Comparison of ENCODE assay signal across 13 mouse cellular contexts in the genomic region with DNA sequence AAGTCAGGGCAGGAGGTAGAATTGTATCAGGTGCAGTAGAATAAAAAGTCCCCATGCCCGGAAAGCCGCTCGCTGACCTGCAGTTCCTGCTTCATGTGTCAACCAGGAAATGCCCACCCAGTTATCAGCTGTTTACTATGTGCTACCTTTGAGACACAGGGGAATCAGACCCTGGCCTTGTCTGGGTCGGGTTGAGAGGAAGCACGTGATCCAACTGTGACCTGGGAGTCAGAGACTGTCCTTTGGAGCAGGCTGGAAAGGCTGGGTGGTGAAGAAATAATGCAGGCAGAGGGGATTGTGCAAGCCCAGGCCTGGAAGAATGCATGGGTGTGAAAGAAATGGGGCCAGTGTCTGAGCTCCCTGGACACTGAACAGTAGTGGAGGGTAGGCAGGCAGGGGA. TPM values are rescaled to one million over a fixed set of nuclear protein-coding genes. Genes with fewer than 3 reads are reported as not detected.
DNase-seq lines count a peak whose midpoint lies in the region; ATAC-seq lines count a peak whose summit lies in the region.
"Had no signal": no experiment of that assay in that cellular context is flagged by ENCODE, and none has a peak within 500 bp of the region (broad histone marks: within the 10 kb centered on the region; RNA-seq: fewer than 3 reads in every experiment).

No protein-coding gene starts in this region.

- no peak overlapping the region for H3K4me3 ChIP-seq in heart, embryonic 13.5 days
- H3K4me3 ChIP-seq in brown adipose tissue, adult 24 weeks (ENCODE audit: insufficient read depth, low read depth, low read length), result no peak overlapping the region
- no peak overlapping the region for H3K4me3 ChIP-seq in liver, embryonic 12.5 days
- H3K4me3 ChIP-seq in midbrain, embryonic 15.5 days, result no peak overlapping the region

- H3K27me3 ChIP-seq in heart, embryonic 13.5 days (replicated peaks), result peaks cover 26% of the 10 kb centered on the region
- no peaks in the 10 kb centered on the region; the same call in 1 of the 2 replicates for H3K27me3 ChIP-seq in liver, embryonic 12.5 days (replicated peaks)
- no peaks in the 10 kb centered on the region; the same call in 1 of the 2 replicates for H3K27me3 ChIP-seq in midbrain, embryonic 15.5 days (replicated peaks)
- H3K27me3 ChIP-seq: CH12.LX had no signal

- no peak for ATAC-seq in heart, embryonic 13.5 days (ENCODE audit: extremely low read depth, insufficient number of reproducible peaks, low FRiP score, low TSS enrichment)
- ATAC-seq in liver, embryonic 12.5 days, result peak; percentile 66
- peak; percentile 31; the same call in 1 of the 2 replicates for ATAC-seq in neutrophil, adult 5-6 weeks (ENCODE audit: extremely low read depth, insufficient number of reproducible peaks, low FRiP score, poor library complexity, severe bottlenecking)
- no peak for ATAC-seq in midbrain, embryonic 15.5 days (replicated peaks)
- ATAC-seq: forebrain, embryonic 14.5 days had no signal

- no peak overlapping the region for H3K4me2 ChIP-seq in heart, embryonic 13.5 days
- no peak overlapping the region for H3K4me2 ChIP-seq in liver, embryonic 12.5 days
- no peak overlapping the region for H3K4me2 ChIP-seq in midbrain, embryonic 15.5 days

- 0 out of 2 replicates have a peak overlapping the region, but pooled peaks have one; percentile 11 for H3K9ac ChIP-seq in heart, embryonic 13.5 days
- H3K9ac ChIP-seq in liver, embryonic 12.5 days, result 0 out of 2 replicates have a peak overlapping the region, but pooled peaks have one; percentile 3
- no peak overlapping the region for H3K9ac ChIP-seq in midbrain, embryonic 15.5 days

- DNase-seq in heart, postnatal 25 days (ENCODE audit: low spot score), result no peak
- DNase-seq in gastrocnemius, postnatal 14 days, result no peak
- no peak for DNase-seq in right cerebral cortex, adult 18-20 months

- H3K27ac ChIP-seq in heart, embryonic 13.5 days (replicated peaks), result no peak overlapping the region
- H3K27ac ChIP-seq in brown adipose tissue, adult 24 weeks (replicated peaks; ENCODE audit: low read depth, low read length), result peak overlapping the region; percentile 63
- H3K27ac ChIP-seq in liver, embryonic 12.5 days, result peak overlapping the region; percentile 70
- no peak overlapping the region for H3K27ac ChIP-seq in midbrain, embryonic 15.5 days
- H3K27ac ChIP-seq: macrophage had no signal

- H3K36me3 ChIP-seq in heart, embryonic 13.5 days, result no peaks in the 10 kb centered on the region
- no peaks in the 10 kb centered on the region; the same call in 1 of the 2 replicates for H3K36me3 ChIP-seq in liver, embryonic 12.5 days
- H3K36me3 ChIP-seq in midbrain, embryonic 15.5 days (replicated peaks), result no peaks in the 10 kb centered on the region

- WGBS in heart, embryonic 13.5 days, result 50% methylated on average over 5 of the region's 5 CpGs
- WGBS in liver, embryonic 12.5 days (ENCODE audit: insufficient replicate concordance), result 43% methylated on average over 5 of the region's 5 CpGs
- 82% methylated on average over 5 of the region's 5 CpGs for WGBS in midbrain, embryonic 15.5 days

- intact Hi-C loops in heart, postnatal 25 days (cut with DNase I), result no loop called here
- intact Hi-C loops in gastrocnemius, postnatal 14 days (cut with DNase I; ENCODE audit: low total_unique reads), result no loop called here

- peaks cover 27% of the 10 kb centered on the region for H3K4me1 ChIP-seq in heart, embryonic 13.5 days
- peaks cover 22% of the 10 kb centered on the region for H3K4me1 ChIP-seq in brown adipose tissue, adult 24 weeks (ENCODE audit: control insufficient read depth, insufficient read depth, insufficient read length, low read length)
- H3K4me1 ChIP-seq in liver, embryonic 12.5 days, result peaks cover 62% of the 10 kb centered on the region
- no peaks in the 10 kb centered on the region for H3K4me1 ChIP-seq in midbrain, embryonic 15.5 days

- no peaks in the 10 kb centered on the region for H3K9me3 ChIP-seq in heart, embryonic 13.5 days
- no peaks in the 10 kb centered on the region for H3K9me3 ChIP-seq in liver, embryonic 12.5 days (replicated peaks)
- no peaks in the 10 kb centered on the region for H3K9me3 ChIP-seq in midbrain, embryonic 15.5 days

RNA-seq across cellular contexts. Expression of gene Arap1, which starts 6.6 kb away (rescaled TPM):
- polyA plus RNA-seq in heart, embryonic 13.5 days (2015; fragmentation: Nextera tagmentation; extraction: Ambion mirVana), result 25.6 and 26.3 TPM in 2 replicates
- 10 to 100 TPM; 31.6 to 35.9 TPM for total RNA-seq in heart, postnatal 25 days (2021)
- polyA plus RNA-seq in brown adipose tissue, adult 24 weeks (2012; ENCODE audit: insufficient read depth, insufficient read length, missing spikeins), result 23.3 and 25.6 TPM in 2 replicates
- 20.5 and 24.6 TPM in 2 replicates for polyA plus RNA-seq in liver, embryonic 12.5 days (2016; fragmentation: Nextera tagmentation; extraction: Ambion mirVana)
- 331 and 365 TPM in 2 replicates for total RNA-seq in neutrophil, adult 5-6 weeks (2017)
- total RNA-seq in gastrocnemius, postnatal 14 days (2021), result 10 to 100 TPM; 19.5 to 21.0 TPM
- polyA plus RNA-seq in midbrain, embryonic 15.5 days (2015; fragmentation: Nextera tagmentation; extraction: Ambion mirVana), result 10.4 and 10.6 TPM in 2 replicates

RNA-seq across cellular contexts. Expression of gene Stard10, which starts 37.5 kb away (rescaled TPM):
- polyA plus RNA-seq in heart, embryonic 13.5 days (2015; fragmentation: Nextera tagmentation; extraction: Ambion mirVana), result 32.9 and 35.4 TPM in 2 replicates
- total RNA-seq in heart, postnatal 25 days (2021), result 10 to 100 TPM; 57.4 to 65.4 TPM
- 36.6 and 41.4 TPM in 2 replicates for polyA plus RNA-seq in brown adipose tissue, adult 24 weeks (2012; ENCODE audit: insufficient read depth, insufficient read length, missing spikeins)
- polyA plus RNA-seq in liver, embryonic 12.5 days (2016; fragmentation: Nextera tagmentation; extraction: Ambion mirVana), result 76.9 and 79.5 TPM in 2 replicates
- total RNA-seq in neutrophil, adult 5-6 weeks (2017), result 14.3 and 27.9 TPM in 2 replicates
- 10 to 100 TPM; 19.1 to 19.9 TPM for total RNA-seq in gastrocnemius, postnatal 14 days (2021)
- polyA plus RNA-seq in midbrain, embryonic 15.5 days (2015; fragmentation: Nextera tagmentation; extraction: Ambion mirVana), result 8.7 and 9.6 TPM in 2 replicates

RNA-seq across cellular contexts. Expression of gene Atg16l2, which starts 52.4 kb away (rescaled TPM):
- polyA plus RNA-seq in heart, embryonic 13.5 days (2015; fragmentation: Nextera tagmentation; extraction: Ambion mirVana), result 23.0 and 28.0 TPM in 2 replicates
- 10 to 100 TPM; 11.4 to 12.6 TPM for total RNA-seq in heart, postnatal 25 days (2021)
- 2.9 and 7.5 TPM in 2 replicates for polyA plus RNA-seq in brown adipose tissue, adult 24 weeks (2012; ENCODE audit: insufficient read depth, insufficient read length, missing spikeins)
- polyA plus RNA-seq in liver, embryonic 12.5 days (2016; fragmentation: Nextera tagmentation; extraction: Ambion mirVana), result 4.7 and 5.7 TPM in 2 replicates
- 96.9 and 109 TPM in 2 replicates for total RNA-seq in neutrophil, adult 5-6 weeks (2017)
- 1 to 10 TPM; 5.7 to 7.3 TPM for total RNA-seq in gastrocnemius, postnatal 14 days (2021)
- polyA plus RNA-seq in midbrain, embryonic 15.5 days (2015; fragmentation: Nextera tagmentation; extraction: Ambion mirVana), result 26.1 and 26.9 TPM in 2 replicates

RNA-seq across cellular contexts. Expression of gene Gm45837, which starts 56.3 kb away (rescaled TPM):
- polyA plus RNA-seq in heart, embryonic 13.5 days (2015; fragmentation: Nextera tagmentation; extraction: Ambion mirVana), result not detected in 2 replicates
- not detected for total RNA-seq in heart, postnatal 25 days (2021)
- polyA plus RNA-seq in brown adipose tissue, adult 24 weeks (2012; ENCODE audit: insufficient read depth, insufficient read length, missing spikeins), result 16.1 TPM in 1 of 2 replicates, not detected in the other
- polyA plus RNA-seq in liver, embryonic 12.5 days (2016; fragmentation: Nextera tagmentation; extraction: Ambion mirVana), result not detected in 2 replicates
- 7.8 and 27.3 TPM in 2 replicates for total RNA-seq in neutrophil, adult 5-6 weeks (2017)
- 1 to 10 TPM; 2.3 to 6.4 TPM for total RNA-seq in gastrocnemius, postnatal 14 days (2021)
- not detected in 2 replicates for polyA plus RNA-seq in midbrain, embryonic 15.5 days (2015; fragmentation: Nextera tagmentation; extraction: Ambion mirVana)
- polyA plus RNA-seq: forebrain, embryonic 14.5 days; macrophage; neural tube, embryonic 14.5 days; testis, adult 2 months had no signal

Comparison
In these comparisons a context has a peak if more than half of its experiments do, and no peak if none do; other contexts are left out.
1. ATAC-seq: peak in liver, embryonic 12.5 days (single experiment) and neutrophil, adult 5-6 weeks (single experiment); none in heart, embryonic 13.5 days (single experiment) and midbrain, embryonic 15.5 days (single experiment).
2. H3K27ac ChIP-seq: peak in brown adipose tissue, adult 24 weeks (single experiment) and liver, embryonic 12.5 days (single experiment); none in heart, embryonic 13.5 days (single experiment) and midbrain, embryonic 15.5 days (single experiment).